Mouse (Mus musculus): ENCODE results near the gene Ttll12.

The Ttll12 gene

GRCm38 (mm10) chr15:83593189-83593585 lies 1.8 kb downstream of the Ttll12 start:
- DNase-seq (ENCODE audit: low spot score) = no peak

GRCm38 (mm10) chr15:83592260-83593188 lies 2.4 kb downstream of the Ttll12 start:
- DNase-seq (ENCODE audit: low spot score) = no peak

GRCm38 (mm10) chr15:83591758-83592157 lies 3.2 kb downstream of the Ttll12 start:
- no peak for DNase-seq (ENCODE audit: low spot score)

GRCm38 (mm10) chr15:83590841-83591240 lies 4.1 kb downstream of the Ttll12 start:
- DNase-seq (ENCODE audit: low spot score) = no peak

GRCm38 (mm10) chr15:83584741-83585220 lies 10.2 kb downstream of the Ttll12 start:
- no peak for DNase-seq (ENCODE audit: low spot score)

- peak; percentile 43 for DNase-seq (ENCODE audit: low spot score)
These were observed 11.4 kb downstream of the Ttll12 start for GRCm38 (mm10) chr15:83583419-83584156.

GRCm38 (mm10) chr15:83582931-83583330 lies 12.0 kb downstream of the Ttll12 start:
- DNase-seq (ENCODE audit: low spot score) = no peak

- DNase-seq (ENCODE audit: low spot score) = no peak
These were observed 18.3 kb downstream of the Ttll12 start for GRCm38 (mm10) chr15:83576651-83577050.

- DNase-seq (ENCODE audit: low spot score) = no peak
These were observed 19.4 kb downstream of the Ttll12 start for GRCm38 (mm10) chr15:83575543-83575942.

GRCm38 (mm10) chr15:83574731-83575351 lies 20.1 kb downstream of the Ttll12 start:
- no peak for DNase-seq (ENCODE audit: low spot score)

- no peak for DNase-seq (ENCODE audit: low spot score)
These were observed 21.4 kb downstream of the Ttll12 start for GRCm38 (mm10) chr15:83573606-83574005.

GRCm38 (mm10) chr15:83572132-83572531 lies 22.8 kb downstream of the Ttll12 start:
- no peak for DNase-seq (ENCODE audit: low spot score)

GRCm38 (mm10) chr15:83571636-83572035 lies 23.3 kb downstream of the Ttll12 start:
- DNase-seq (ENCODE audit: low spot score) = no peak

GRCm38 (mm10) chr15:83570641-83571040 lies 24.3 kb downstream of the Ttll12 start:
- no peak for DNase-seq (ENCODE audit: low spot score)

GRCm38 (mm10) chr15:83569682-83570081 lies 25.3 kb downstream of the Ttll12 start:
- peak; percentile 37 for DNase-seq (ENCODE audit: low spot score)

GRCm38 (mm10) chr15:83568544-83568943 lies 26.4 kb downstream of the Ttll12 start:
- DNase-seq (ENCODE audit: low spot score) = no peak

GRCm38 (mm10) chr15:83567728-83568127 lies 27.2 kb downstream of the Ttll12 start:
- no peak for DNase-seq (ENCODE audit: low spot score)

GRCm38 (mm10) chr15:83566006-83566405 lies 29.0 kb downstream of the Ttll12 start:
- DNase-seq (ENCODE audit: low spot score) = no peak

- no peak for DNase-seq (ENCODE audit: low spot score)
These were observed 29.5 kb downstream of the Ttll12 start for GRCm38 (mm10) chr15:83565434-83565833.

- peak; percentile 32 for DNase-seq (ENCODE audit: low spot score)
These were observed 30.9 kb downstream of the Ttll12 start for GRCm38 (mm10) chr15:83563857-83564651.

- peak; percentile 66 for DNase-seq (ENCODE audit: low spot score)
These were observed 31.6 kb downstream of the Ttll12 start, which contains the start of the genes Tspo and Mcat for GRCm38 (mm10) chr15:83563327-83563856. Gene Tspo (plus strand): TSS chr15:83563592. Gene Mcat (minus strand): TSS chr15:83563787.
